Mouse (Mus musculus) small intestine, adult 2 months (tissue): Measurements from ENCODE around the gene Bag5.

Experiments
- CTCF ChIP-seq: fragments of 200-500 bp; IDR thresholded peaks from 2 replicates; pipeline ENCODE4 v1.5.1; 2012; ENCODE audit warnings: low read depth, mild to moderate bottlenecking, control low read depth, inconsistent platforms, low read length, moderate library complexity, mixed read lengths; ENCODE audit not compliant: insufficient replicate concordance, insufficient read length; ENCODE audit errors: extremely low read depth
- POLR2A ChIP-seq: fragments of 200-500 bp; IDR thresholded peaks from 2 replicates; pipeline ENCODE4 v1.6.1; 2012; ENCODE audit warnings: low read depth, mild to moderate bottlenecking, control low read depth, inconsistent platforms, low read length, moderate library complexity

GRCm38 (mm10) chr12:111671431-111671902 is 41.6 kb downstream of the Bag5 start:
- TF ChIP-seq POLR2A, result no peak
- no peak for TF ChIP-seq CTCF
